Mouse (Mus musculus): ENCODE measurements around the gene Gna11. TPM values are rescaled to one million over a fixed set of nuclear protein-coding genes. Genes with fewer than 3 reads are reported as not detected.

Gna11 gene
- polyA plus RNA-seq, 1 experiment from 2014 or later, result 57.4 TPM

GRCm38 (mm10) chr10:81486496-81486895 lies 58.5 kb downstream of the Gna11 start:
- no peak overlapping the region for H3K4me2 ChIP-seq (ENCODE audit: low read length)
- H3K36me3 ChIP-seq (ENCODE audit: control insufficient read depth, insufficient read depth, low read length), result peaks cover 56% of the 10 kb centered on the region
- peaks cover 13% of the 10 kb centered on the region for H3K27me3 ChIP-seq (ENCODE audit: control insufficient read depth, insufficient read depth, low read length)
- ATAC-seq (ENCODE audit: insufficient number of reproducible peaks, insufficient read depth, low FRiP score, low read depth), result no peak
- no peak overlapping the region for H3K9ac ChIP-seq (ENCODE audit: low read length)
- peaks cover 8 to 11% of the 10 kb centered on the region in 2 experiments; a peak in 3 of 4 replicates for H3K4me1 ChIP-seq (ENCODE audit: control insufficient read depth in 2 of 2, insufficient read depth in 2 of 2, low read length in 2 of 2)
- H3K9me3 ChIP-seq (ENCODE audit: control insufficient read depth, low read length), result no peaks in the 10 kb centered on the region
- 92% methylated on average over 10 of the region's 10 CpGs for WGBS
- no peak overlapping the region for H3K27ac ChIP-seq (replicated peaks in 1 of 2; ENCODE audit: control insufficient read depth in 1 of 2, insufficient read depth in 1 of 2, low read depth in 2 of 2, low read length in 2 of 2)
- no peak overlapping the region for H3K4me3 ChIP-seq (ENCODE audit: control insufficient read depth in 1 of 2, insufficient read depth in 1 of 2, low read depth in 1 of 2, low read length in 2 of 2)

- Histone ChIP-seq H3K9ac (ENCODE audit: low read length) (no peak overlapping the region), H3K4me1 (ENCODE audit: control insufficient read depth in 2 of 2, insufficient read depth in 2 of 2, low read length in 2 of 2) (peaks cover 8 to 11% of the 10 kb centered on the region in 2 experiments; a peak in 3 of 4 replicates), H3K4me3 (ENCODE audit: control insufficient read depth in 1 of 2, insufficient read depth in 1 of 2, low read depth in 1 of 2, low read length in 2 of 2) (no peak overlapping the region), H3K36me3 (ENCODE audit: control insufficient read depth, insufficient read depth, low read length) (peaks cover 46% of the 10 kb centered on the region), H3K27ac (replicated peaks in 1 of 2; ENCODE audit: control insufficient read depth in 1 of 2, insufficient read depth in 1 of 2, low read depth in 2 of 2, low read length in 2 of 2) (no peak overlapping the region), H3K4me2 (ENCODE audit: low read length) (no peak overlapping the region), H3K27me3 (ENCODE audit: control insufficient read depth, insufficient read depth, low read length) (peaks cover 22% of the 10 kb centered on the region), H3K9me3 (ENCODE audit: control insufficient read depth, low read length) (no peaks in the 10 kb centered on the region)
- 62% methylated on average over 7 of the region's 7 CpGs for WGBS
- ATAC-seq (ENCODE audit: insufficient number of reproducible peaks, insufficient read depth, low FRiP score, low read depth), result no peak
Measured at GRCm38 (mm10) chr10:81485479-81486018, 59.4 kb downstream of the Gna11 start.

- no peak overlapping the region for H3K9ac ChIP-seq (ENCODE audit: low read length)
- H3K4me1 ChIP-seq (ENCODE audit: control insufficient read depth in 2 of 2, insufficient read depth in 2 of 2, low read length in 2 of 2), result peaks cover 8 to 11% of the 10 kb centered on the region in 2 experiments; a peak in 3 of 4 replicates
- H3K4me3 ChIP-seq (ENCODE audit: control insufficient read depth in 1 of 2, insufficient read depth in 1 of 2, low read depth in 1 of 2, low read length in 2 of 2), result no peak overlapping the region
- no peak overlapping the region for H3K27ac ChIP-seq (replicated peaks in 1 of 2; ENCODE audit: control insufficient read depth in 1 of 2, insufficient read depth in 1 of 2, low read depth in 2 of 2, low read length in 2 of 2)
- H3K4me2 ChIP-seq (ENCODE audit: low read length), result no peak overlapping the region
- H3K36me3 ChIP-seq (ENCODE audit: control insufficient read depth, insufficient read depth, low read length), result peaks cover 41% of the 10 kb centered on the region
- no peak for ATAC-seq (ENCODE audit: insufficient number of reproducible peaks, insufficient read depth, low FRiP score, low read depth)
- H3K27me3 ChIP-seq (ENCODE audit: control insufficient read depth, insufficient read depth, low read length), result peaks cover 27% of the 10 kb centered on the region
- WGBS, result 30% methylated on average over 2 of the region's 2 CpGs
- no peaks in the 10 kb centered on the region for H3K9me3 ChIP-seq (ENCODE audit: control insufficient read depth, low read length)
Measured at GRCm38 (mm10) chr10:81485060-81485449, 59.9 kb downstream of the Gna11 start.

GRCm38 (mm10) chr10:81484441-81485059 lies 60.4 kb downstream of the Gna11 start:
- H3K4me3 ChIP-seq (ENCODE audit: control insufficient read depth in 1 of 2, insufficient read depth in 1 of 2, low read depth in 1 of 2, low read length in 2 of 2), result no peak overlapping the region
- H3K36me3 ChIP-seq (ENCODE audit: control insufficient read depth, insufficient read depth, low read length), result peaks cover 36% of the 10 kb centered on the region
- no peak overlapping the region for H3K4me2 ChIP-seq (ENCODE audit: low read length)
- no peak for ATAC-seq (ENCODE audit: insufficient number of reproducible peaks, insufficient read depth, low FRiP score, low read depth)
- WGBS, result 68% methylated on average over 6 of the region's 6 CpGs
- H3K9me3 ChIP-seq (ENCODE audit: control insufficient read depth, low read length), result no peaks in the 10 kb centered on the region
- peaks cover 8 to 11% of the 10 kb centered on the region in 2 experiments; a peak in 3 of 4 replicates for H3K4me1 ChIP-seq (ENCODE audit: control insufficient read depth in 2 of 2, insufficient read depth in 2 of 2, low read length in 2 of 2)
- H3K9ac ChIP-seq (ENCODE audit: low read length), result no peak overlapping the region
- H3K27me3 ChIP-seq (ENCODE audit: control insufficient read depth, insufficient read depth, low read length), result peaks cover 31% of the 10 kb centered on the region
- no peak overlapping the region for H3K27ac ChIP-seq (replicated peaks in 1 of 2; ENCODE audit: control insufficient read depth in 1 of 2, insufficient read depth in 1 of 2, low read depth in 2 of 2, low read length in 2 of 2)

- Histone ChIP-seq H3K9ac (ENCODE audit: low read length) (no peak overlapping the region), H3K27me3 (ENCODE audit: control insufficient read depth, insufficient read depth, low read length) (peaks cover 31% of the 10 kb centered on the region), H3K4me3 (ENCODE audit: control insufficient read depth in 1 of 2, insufficient read depth in 1 of 2, low read depth in 1 of 2, low read length in 2 of 2) (no peak overlapping the region), H3K27ac (replicated peaks in 1 of 2; ENCODE audit: control insufficient read depth in 1 of 2, insufficient read depth in 1 of 2, low read depth in 2 of 2, low read length in 2 of 2) (no peak overlapping the region), H3K9me3 (ENCODE audit: control insufficient read depth, low read length) (no peaks in the 10 kb centered on the region), H3K4me1 (ENCODE audit: control insufficient read depth in 2 of 2, insufficient read depth in 2 of 2, low read length in 2 of 2) (peaks cover 8 to 11% of the 10 kb centered on the region in 2 experiments; a peak in 3 of 4 replicates), H3K36me3 (ENCODE audit: control insufficient read depth, insufficient read depth, low read length) (peaks cover 31% of the 10 kb centered on the region), H3K4me2 (ENCODE audit: low read length) (no peak overlapping the region)
- ATAC-seq (ENCODE audit: insufficient number of reproducible peaks, insufficient read depth, low FRiP score, low read depth), result no peak
- 22% methylated on average over 9 of the region's 9 CpGs for WGBS
Measured at GRCm38 (mm10) chr10:81483983-81484382, 61.0 kb downstream of the Gna11 start.

- H3K4me3 ChIP-seq (ENCODE audit: control insufficient read depth in 1 of 2, insufficient read depth in 1 of 2, low read depth in 1 of 2, low read length in 2 of 2), result peak within 1 kb of the TSS; percentile 44 to 48
- H3K9ac ChIP-seq (ENCODE audit: low read length), result peak within 1 kb of the TSS; percentile 66
- peaks cover 16% of the 10 kb centered on the region for H3K36me3 ChIP-seq (ENCODE audit: control insufficient read depth, insufficient read depth, low read length)
- WGBS, result 1% methylated on average over 33 of the region's 36 CpGs
- peaks cover 39% of the 10 kb centered on the region for H3K27me3 ChIP-seq (ENCODE audit: control insufficient read depth, insufficient read depth, low read length)
- peak within 1 kb of the TSS; percentile 78 for H3K4me2 ChIP-seq (ENCODE audit: low read length)
- peaks cover under 1 to 5% of the 10 kb centered on the region in 2 experiments; a peak in 3 of 4 replicates for H3K4me1 ChIP-seq (ENCODE audit: control insufficient read depth in 2 of 2, insufficient read depth in 2 of 2, low read length in 2 of 2)
- ATAC-seq (ENCODE audit: insufficient number of reproducible peaks, insufficient read depth, low FRiP score, low read depth), result no peak
- no peaks in the 10 kb centered on the region for H3K9me3 ChIP-seq (ENCODE audit: control insufficient read depth, low read length)
- H3K27ac ChIP-seq (replicated peaks in 1 of 2; ENCODE audit: control insufficient read depth in 1 of 2, insufficient read depth in 1 of 2, low read depth in 2 of 2, low read length in 2 of 2), result no peak within 1 kb of the TSS
Measured at GRCm38 (mm10) chr10:81482533-81482889, 62.5 kb downstream of the Gna11 start, which contains the start of gene Celf5. Gene Celf5, minus strand, starts transcription at chr10:81482709.

- Histone ChIP-seq H3K27ac (replicated peaks in 1 of 2; ENCODE audit: control insufficient read depth in 1 of 2, insufficient read depth in 1 of 2, low read depth in 2 of 2, low read length in 2 of 2) (no peak overlapping the region), H3K36me3 (ENCODE audit: control insufficient read depth, insufficient read depth, low read length) (peaks cover 9% of the 10 kb centered on the region), H3K27me3 (ENCODE audit: control insufficient read depth, insufficient read depth, low read length) (peaks cover 44% of the 10 kb centered on the region), H3K9me3 (ENCODE audit: control insufficient read depth, low read length) (no peaks in the 10 kb centered on the region), H3K4me2 (ENCODE audit: low read length) (peak overlapping the region; percentile 78), H3K9ac (ENCODE audit: low read length) (peak overlapping the region; percentile 66), H3K4me3 (ENCODE audit: control insufficient read depth in 1 of 2, insufficient read depth in 1 of 2, low read depth in 1 of 2, low read length in 2 of 2) (peak overlapping the region; percentile 44 to 48), H3K4me1 (ENCODE audit: control insufficient read depth in 2 of 2, insufficient read depth in 2 of 2, low read length in 2 of 2) (peaks cover 0 to 5% of the 10 kb centered on the region in 2 experiments; a peak in 3 of 4 replicates)
- 4% methylated on average over 35 of the region's 35 CpGs for WGBS
- ATAC-seq (ENCODE audit: insufficient number of reproducible peaks, insufficient read depth, low FRiP score, low read depth), result 0 out of 2 replicates have a peak, but pooled peaks have one; percentile 3
Measured at GRCm38 (mm10) chr10:81481605-81482532, 63.1 kb downstream of the Gna11 start.
